Mouse (Mus musculus): ENCODE measurements around the gene Retsat.
A peak's percentile ranks its signal among the peaks of the same experiment; 100 is the strongest.

DNA sequence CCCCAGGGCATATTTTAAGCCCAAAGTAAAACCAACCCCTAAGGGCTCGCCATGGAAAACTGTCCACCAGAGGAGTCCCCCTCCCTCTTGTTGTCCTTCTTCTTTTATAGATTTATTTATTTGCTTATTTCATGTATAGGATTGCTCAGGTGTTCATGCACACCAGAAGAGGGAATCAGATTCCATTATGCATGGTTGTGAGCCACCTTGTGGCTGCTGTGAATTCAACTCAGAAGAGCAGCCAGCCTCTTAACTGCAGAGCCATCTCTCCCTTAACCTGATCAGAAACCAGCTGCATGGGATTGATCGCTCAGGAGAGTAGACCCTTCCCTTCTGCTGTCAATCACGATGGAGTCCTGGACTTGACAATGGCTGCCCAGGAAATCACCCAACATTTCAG, 38.7 kb downstream of the Retsat start:
- peak; percentile 65 for TF ChIP-seq CTCF (IDR thresholded peaks at IDR 0.05; ENCODE audit: low read depth)
- TF ChIP-seq EP300 (optimal IDR thresholded peaks at IDR 0.05) = no peak

Data from stomach, postnatal 0 days (tissue).